Mouse (Mus musculus): ENCODE measurements around the gene Pard3b. TPM values are rescaled to one million over a fixed set of nuclear protein-coding genes. Genes with fewer than 3 reads are reported as not detected.

The Pard3b gene
- polyA plus RNA-seq, 1 experiment from 2014 or later: 7.5 TPM

- no peak overlapping the region for H3K27ac ChIP-seq (replicated peaks)
Measured at GRCm38 (mm10) chr1:61779906-61780305, 141.3 kb downstream of the Pard3b start.

GRCm38 (mm10) chr1:61796296-61796695, 157.7 kb downstream of the Pard3b start:
- no peak for DNase-seq (ENCODE audit: low spot score)
- Histone ChIP-seq H3K4me1 (no peaks in the 10 kb centered on the region), H3K36me3 (replicated peaks) (no peaks in the 10 kb centered on the region), H3K4me3 (no peak overlapping the region), H3K9me3 (no peaks in the 10 kb centered on the region), H3K27me3 (replicated peaks; ENCODE audit: low read depth, poor library complexity, severe bottlenecking) (no peaks in the 10 kb centered on the region), H3K27ac (replicated peaks) (no peak overlapping the region)
- WGBS: 91% methylated on average over 5 of the region's 5 CpGs

More at GRCm38 (mm10) chr1:61779906-61780305, 141.3 kb downstream of the Pard3b start:
- H3K9me3 ChIP-seq: no peaks in the 10 kb centered on the region
- 89% methylated on average over 5 of the region's 5 CpGs for WGBS
- H3K4me1 ChIP-seq: no peaks in the 10 kb centered on the region
- no peaks in the 10 kb centered on the region for H3K36me3 ChIP-seq (replicated peaks)
- no peaks in the 10 kb centered on the region for H3K27me3 ChIP-seq (replicated peaks; ENCODE audit: low read depth, poor library complexity, severe bottlenecking)
- DNase-seq (ENCODE audit: low spot score): no peak
- no peak overlapping the region for H3K4me3 ChIP-seq

GRCm38 (mm10) chr1:61820213-61820612, 181.6 kb downstream of the Pard3b start:
- Histone ChIP-seq H3K27me3 (replicated peaks; ENCODE audit: low read depth, poor library complexity, severe bottlenecking) (no peaks in the 10 kb centered on the region), H3K27ac (replicated peaks) (no peak overlapping the region), H3K9me3 (no peaks in the 10 kb centered on the region), H3K4me3 (no peak overlapping the region), H3K36me3 (replicated peaks) (no peaks in the 10 kb centered on the region), H3K4me1 (no peaks in the 10 kb centered on the region)
- no peak for DNase-seq (ENCODE audit: low spot score)
- WGBS: 46% methylated on average over 1 of the region's 1 CpGs

GRCm38 (mm10) chr1:61825560-61826191, 187.1 kb downstream of the Pard3b start:
- no peak for DNase-seq (ENCODE audit: low spot score)
- Histone ChIP-seq H3K36me3 (replicated peaks) (no peaks in the 10 kb centered on the region), H3K27me3 (replicated peaks; ENCODE audit: low read depth, poor library complexity, severe bottlenecking) (no peaks in the 10 kb centered on the region), H3K4me1 (no peaks in the 10 kb centered on the region), H3K9me3 (no peaks in the 10 kb centered on the region), H3K27ac (replicated peaks) (no peak overlapping the region), H3K4me3 (no peak overlapping the region)
- WGBS: 91% methylated on average over 3 of the region's 3 CpGs

- 73% methylated on average over 6 of the region's 6 CpGs for WGBS
- H3K4me1 ChIP-seq: no peaks in the 10 kb centered on the region
Measured at GRCm38 (mm10) chr1:61837006-61837544, 198.5 kb downstream of the Pard3b start.

GRCm38 (mm10) chr1:61846606-61847005, 208.0 kb downstream of the Pard3b start:
- H3K4me3 ChIP-seq: no peak overlapping the region
- no peaks in the 10 kb centered on the region for H3K36me3 ChIP-seq (replicated peaks)
- H3K27me3 ChIP-seq (replicated peaks; ENCODE audit: low read depth, poor library complexity, severe bottlenecking): no peaks in the 10 kb centered on the region
- no peak overlapping the region for H3K27ac ChIP-seq (replicated peaks)
- no peaks in the 10 kb centered on the region for H3K4me1 ChIP-seq
- DNase-seq (ENCODE audit: low spot score): no peak
- no peaks in the 10 kb centered on the region for H3K9me3 ChIP-seq

More at GRCm38 (mm10) chr1:61837006-61837544, 198.5 kb downstream of the Pard3b start:
- Histone ChIP-seq H3K27ac (replicated peaks) (no peak overlapping the region), H3K36me3 (replicated peaks) (no peaks in the 10 kb centered on the region), H3K4me3 (no peak overlapping the region), H3K27me3 (replicated peaks; ENCODE audit: low read depth, poor library complexity, severe bottlenecking) (no peaks in the 10 kb centered on the region), H3K9me3 (no peaks in the 10 kb centered on the region)
- no peak for DNase-seq (ENCODE audit: low spot score)

GRCm38 (mm10) chr1:61849029-61849714, 210.5 kb downstream of the Pard3b start:
- H3K27me3 ChIP-seq (replicated peaks; ENCODE audit: low read depth, poor library complexity, severe bottlenecking): no peaks in the 10 kb centered on the region
- 82% methylated on average over 6 of the region's 6 CpGs for WGBS

GRCm38 (mm10) chr1:61850471-61850870, 211.8 kb downstream of the Pard3b start:
- Histone ChIP-seq H3K27me3 (replicated peaks; ENCODE audit: low read depth, poor library complexity, severe bottlenecking) (no peaks in the 10 kb centered on the region), H3K27ac (replicated peaks) (no peak overlapping the region), H3K9me3 (no peaks in the 10 kb centered on the region), H3K36me3 (replicated peaks) (no peaks in the 10 kb centered on the region), H3K4me1 (no peaks in the 10 kb centered on the region), H3K4me3 (no peak overlapping the region)
- no peak for DNase-seq (ENCODE audit: low spot score)
- 78% methylated on average over 5 of the region's 5 CpGs for WGBS

More at GRCm38 (mm10) chr1:61849029-61849714, 210.5 kb downstream of the Pard3b start:
- Histone ChIP-seq H3K27ac (replicated peaks) (no peak overlapping the region), H3K36me3 (replicated peaks) (no peaks in the 10 kb centered on the region), H3K4me3 (no peak overlapping the region), H3K4me1 (no peaks in the 10 kb centered on the region), H3K9me3 (no peaks in the 10 kb centered on the region)
- DNase-seq (ENCODE audit: low spot score): no peak

- Histone ChIP-seq H3K4me1 (no peaks in the 10 kb centered on the region), H3K27me3 (replicated peaks; ENCODE audit: low read depth, poor library complexity, severe bottlenecking) (no peaks in the 10 kb centered on the region), H3K36me3 (replicated peaks) (no peaks in the 10 kb centered on the region), H3K4me3 (no peak overlapping the region), H3K9me3 (no peaks in the 10 kb centered on the region), H3K27ac (replicated peaks) (no peak overlapping the region)
- no peak for DNase-seq (ENCODE audit: low spot score)
- WGBS: 61% methylated on average over 5 of the region's 5 CpGs
Measured at GRCm38 (mm10) chr1:61851176-61851575, 212.6 kb downstream of the Pard3b start.

GRCm38 (mm10) chr1:61867286-61868082, 228.9 kb downstream of the Pard3b start:
- 74% methylated on average over 2 of the region's 2 CpGs for WGBS
- H3K36me3 ChIP-seq (replicated peaks): no peaks in the 10 kb centered on the region
- H3K4me1 ChIP-seq: no peaks in the 10 kb centered on the region
- no peaks in the 10 kb centered on the region for H3K27me3 ChIP-seq (replicated peaks; ENCODE audit: low read depth, poor library complexity, severe bottlenecking)
- DNase-seq (ENCODE audit: low spot score): no peak
- no peak overlapping the region for H3K27ac ChIP-seq (replicated peaks)
- H3K9me3 ChIP-seq: no peaks in the 10 kb centered on the region
- no peak overlapping the region for H3K4me3 ChIP-seq

- Histone ChIP-seq H3K27me3 (replicated peaks; ENCODE audit: low read depth, poor library complexity, severe bottlenecking) (no peaks in the 10 kb centered on the region), H3K27ac (replicated peaks) (no peak overlapping the region), H3K36me3 (replicated peaks) (no peaks in the 10 kb centered on the region), H3K4me3 (no peak overlapping the region), H3K9me3 (no peaks in the 10 kb centered on the region), H3K4me1 (0 out of 2 replicates have a peak, but pooled peaks cover 3% of the 10 kb centered on the region)
- no peak for DNase-seq (ENCODE audit: low spot score)
- WGBS: 70% methylated on average over 1 of the region's 1 CpGs
Measured at GRCm38 (mm10) chr1:61874875-61875274, 236.3 kb downstream of the Pard3b start.

GRCm38 (mm10) chr1:61879706-61880470, 241.3 kb downstream of the Pard3b start:
- Histone ChIP-seq H3K36me3 (replicated peaks) (no peaks in the 10 kb centered on the region), H3K4me1 (0 out of 2 replicates have a peak, but pooled peaks cover 5% of the 10 kb centered on the region), H3K4me3 (no peak overlapping the region), H3K27me3 (replicated peaks; ENCODE audit: low read depth, poor library complexity, severe bottlenecking) (no peaks in the 10 kb centered on the region), H3K27ac (replicated peaks) (no peak overlapping the region), H3K9me3 (no peaks in the 10 kb centered on the region)
- DNase-seq (ENCODE audit: low spot score): no peak
- WGBS: 70% methylated on average over 6 of the region's 6 CpGs
